Mouse (Mus musculus) brown adipose tissue, adult 24 weeks (tissue): ENCODE results near the gene Atp1a3. TPM values are rescaled to one million over a fixed set of nuclear protein-coding genes. Genes with fewer than 3 reads are reported as not detected.
"Not testable (repeated sequence)": the region's sequence is repeated elsewhere in the genome, so short reads cannot be mapped to it uniquely, and the experiment has no call there.

Experiments used
- H3K27ac ChIP-seq: fragments of 200-500 bp; replicated peaks from 2 replicates; pipeline ENCODE4 v1.5.1; 2012; ENCODE audit warnings: low read depth, mild to moderate bottlenecking, low read length
- H3K4me1 ChIP-seq: fragments of 200-500 bp; 2 replicates; pipeline ENCODE4 v1.6.1; 2012; ENCODE audit warnings: low read length, mixed read lengths; ENCODE audit not compliant: control insufficient read depth, insufficient read depth, insufficient read length
- H3K4me3 ChIP-seq: fragments of 200-500 bp; 2 replicates; pipeline ENCODE4 v1.5.1; 2012; ENCODE audit warnings: low read depth, mild to moderate bottlenecking, low read length, moderate library complexity; ENCODE audit not compliant: insufficient read depth
- polyA plus RNA-seq: library from polyadenylated mRNA; stranded (reverse); fragments of >200 nt; gene quantifications from 2 replicates; pipeline ENCODE4 v1.2.4, GENCODE M21; 2012; ENCODE audit not compliant: missing spikeins, insufficient read depth, insufficient read length

The Atp1a3 gene
- polyA plus RNA-seq, result 4.8 and 5.9 TPM in 2 replicates

DNA sequence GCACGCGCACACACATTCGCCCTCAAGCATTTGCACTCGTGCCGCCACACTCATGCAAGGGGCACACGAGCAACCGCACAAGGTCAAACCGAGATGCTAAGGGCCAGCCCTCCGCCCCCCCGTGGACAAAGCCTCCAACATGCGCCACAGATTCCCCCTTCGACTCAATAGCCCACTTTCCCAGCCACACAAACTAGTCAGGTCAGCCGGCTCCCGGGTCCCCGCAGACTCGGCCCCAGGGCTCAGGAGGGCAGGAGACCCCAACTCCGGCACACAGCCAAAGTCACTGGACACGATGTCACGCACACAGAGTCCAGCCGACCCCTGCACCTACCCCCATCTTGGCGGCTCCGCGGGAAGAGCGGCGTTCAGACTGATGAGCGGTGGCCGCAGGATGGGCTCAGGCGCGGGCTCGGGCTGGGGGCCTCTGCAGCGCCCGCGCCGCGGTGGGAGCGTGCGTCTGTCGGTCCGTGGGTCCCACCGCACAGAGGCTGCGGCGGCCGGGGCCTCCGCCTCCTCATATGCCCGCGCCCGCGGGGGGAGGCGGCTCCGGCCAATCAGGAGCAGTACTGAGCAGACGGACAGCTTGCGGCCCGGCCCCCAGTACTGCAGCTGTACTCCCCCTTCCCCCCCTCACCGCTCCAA lies at the start of gene Atp1a3:
TSS of gene Atp1a3 (minus strand) at position 538 of the 645 bp plus-strand sequence.
- 0 out of 2 replicates have a peak within 1 kb of the TSS, but pooled peaks have one; percentile 20 for H3K4me3 ChIP-seq

DNA sequence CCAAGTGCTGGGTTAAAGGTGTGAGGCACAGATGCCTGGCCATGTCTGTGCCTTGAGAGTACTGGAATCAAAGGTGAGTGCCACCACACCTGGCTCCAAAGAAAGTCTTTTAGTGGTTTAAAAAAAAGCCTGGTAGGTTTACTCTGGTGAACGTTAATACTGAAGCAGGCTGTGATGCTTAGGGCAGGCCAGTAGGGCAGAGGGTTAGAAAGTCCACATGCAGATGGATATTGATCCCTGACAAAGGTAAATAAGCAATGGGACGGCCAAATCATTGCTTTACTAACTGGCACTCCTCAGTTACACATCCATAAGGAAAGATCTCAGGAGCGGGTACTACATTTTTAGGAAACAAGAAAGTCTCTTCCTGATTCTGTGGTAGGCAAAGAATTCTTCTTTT lies 46.8 kb upstream of the Atp1a3 start:
- H3K4me3 ChIP-seq, result no peak overlapping the region
- no peak overlapping the region for H3K27ac ChIP-seq
- H3K4me1 ChIP-seq, result no peaks in the 10 kb centered on the region

More for the DNA sequence above, at the start of gene Atp1a3:
- Histone ChIP-seq H3K27ac (no peak within 1 kb of the TSS), H3K4me1 (no peaks in the 10 kb centered on the region)

DNA sequence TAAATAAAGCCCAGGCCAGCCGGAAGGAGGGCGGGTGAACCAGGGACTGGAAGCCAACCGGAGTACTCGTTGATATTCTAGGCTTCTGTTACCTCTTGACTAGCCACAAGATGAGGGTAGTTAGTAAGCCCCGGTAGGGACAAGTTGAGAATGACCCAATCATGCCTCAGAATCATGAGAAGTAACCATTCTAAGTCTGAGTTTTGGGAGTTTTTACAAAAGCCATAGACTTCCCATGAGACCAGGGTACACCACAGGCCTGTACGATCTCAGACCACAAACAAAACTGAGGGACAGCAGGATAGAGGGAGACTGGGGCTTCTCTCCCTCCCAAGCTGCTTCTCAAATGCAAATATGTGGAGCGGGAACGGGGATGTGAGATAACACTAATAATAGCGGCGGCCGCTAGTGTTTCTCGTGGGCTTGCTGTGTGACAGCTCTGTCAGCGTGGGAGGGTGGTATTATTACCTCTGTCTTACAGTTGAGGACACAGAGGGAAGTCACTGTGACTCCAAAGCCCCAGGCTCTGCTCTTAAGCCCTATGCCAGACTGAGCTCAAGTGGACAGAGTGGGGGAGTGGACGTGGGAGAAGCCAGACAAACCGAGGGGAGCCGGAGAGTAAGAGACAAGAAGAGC lies 43.7 kb upstream of the Atp1a3 start:
- H3K4me3 ChIP-seq, result no peak overlapping the region
- H3K4me1 ChIP-seq, result no peaks in the 10 kb centered on the region
- H3K27ac ChIP-seq, result no peak overlapping the region

DNA sequence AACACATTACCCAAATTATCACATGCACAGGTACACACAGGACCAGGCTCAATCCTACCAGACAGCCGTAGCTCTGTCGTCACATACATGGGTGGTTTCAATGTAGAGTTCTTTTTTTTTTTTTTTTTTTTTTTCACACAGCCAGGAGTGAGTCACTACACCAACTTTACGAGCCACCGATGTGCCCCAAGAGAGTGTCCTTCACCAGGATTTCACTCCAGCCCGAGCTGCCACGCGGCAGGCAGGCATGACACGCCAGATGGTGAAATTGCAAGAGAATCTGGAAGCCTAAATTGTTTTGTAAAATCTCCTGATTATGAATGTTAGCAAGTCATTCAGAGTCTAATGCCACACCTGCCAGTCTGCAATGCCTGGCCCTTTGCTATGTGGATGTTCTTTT lies 41.6 kb upstream of the Atp1a3 start:
- Histone ChIP-seq H3K4me1 (no peaks in the 10 kb centered on the region), H3K27ac (no peak overlapping the region), H3K4me3 (no peak overlapping the region)

DNA sequence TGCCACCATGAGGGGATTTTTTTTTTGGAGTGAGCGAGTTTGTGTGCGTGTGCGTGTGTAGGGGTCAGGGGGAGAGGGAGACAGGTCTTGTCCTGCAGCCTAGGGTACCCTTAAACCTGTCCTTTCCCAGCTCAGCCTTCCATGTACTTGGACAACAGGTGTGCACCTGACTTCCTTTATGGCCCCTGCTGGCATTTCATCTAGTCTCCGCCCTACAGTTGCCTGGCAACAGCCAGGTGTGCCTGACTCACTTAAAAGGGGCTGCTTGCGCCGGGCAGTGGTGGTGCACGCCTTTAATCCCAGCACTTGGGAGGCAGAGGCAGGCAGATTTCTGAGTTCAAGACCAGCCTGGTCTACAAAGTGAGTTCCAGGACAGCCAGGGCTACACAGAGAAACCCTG lies 38.8 kb upstream of the Atp1a3 start:
- not testable (repeated sequence) for H3K4me3 ChIP-seq, H3K4me1 ChIP-seq, H3K27ac ChIP-seq

DNA sequence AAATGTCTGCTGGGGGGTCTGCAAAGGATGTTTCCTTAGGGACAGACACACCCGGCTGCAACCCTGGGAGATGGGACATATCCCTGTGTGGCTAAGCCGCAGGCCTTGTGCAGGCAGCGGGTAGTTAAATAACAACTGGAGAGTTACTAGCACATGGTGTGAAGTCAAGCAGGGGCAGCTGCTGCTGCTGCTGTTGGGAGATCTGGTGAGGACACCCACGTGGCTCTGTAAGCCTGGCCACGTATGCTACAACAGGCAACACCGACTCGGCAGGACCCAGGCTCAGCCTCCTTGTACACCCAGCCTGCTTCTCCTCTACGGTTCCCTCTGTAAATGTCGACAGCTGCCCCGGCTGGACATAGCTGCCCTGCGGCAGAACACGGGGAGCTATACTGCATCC lies 36.2 kb upstream of the Atp1a3 start:
- Histone ChIP-seq H3K27ac (no peak overlapping the region), H3K4me3 (no peak overlapping the region), H3K4me1 (no peaks in the 10 kb centered on the region)

DNA sequence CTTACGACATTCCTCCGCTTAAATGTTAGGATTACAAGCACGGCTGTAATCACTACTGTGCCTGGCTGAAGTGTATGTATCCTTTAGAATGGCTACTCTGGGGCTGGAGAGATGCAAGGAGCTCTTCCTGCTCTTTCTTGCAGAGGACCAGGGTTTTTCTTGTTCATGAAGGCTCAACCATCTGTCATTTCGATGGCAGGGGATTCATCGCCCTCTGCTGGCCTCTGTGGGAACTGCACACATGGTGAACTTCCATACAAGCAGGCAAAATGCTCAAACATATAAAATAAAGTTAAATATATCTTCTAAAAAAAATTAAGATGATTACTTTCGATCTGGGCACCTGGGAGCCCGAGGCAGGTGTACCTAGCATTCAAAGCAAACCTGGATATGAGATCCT lies 30.2 kb upstream of the Atp1a3 start:
- H3K4me1 ChIP-seq, result no peaks in the 10 kb centered on the region
- no peak overlapping the region for H3K27ac ChIP-seq

DNA sequence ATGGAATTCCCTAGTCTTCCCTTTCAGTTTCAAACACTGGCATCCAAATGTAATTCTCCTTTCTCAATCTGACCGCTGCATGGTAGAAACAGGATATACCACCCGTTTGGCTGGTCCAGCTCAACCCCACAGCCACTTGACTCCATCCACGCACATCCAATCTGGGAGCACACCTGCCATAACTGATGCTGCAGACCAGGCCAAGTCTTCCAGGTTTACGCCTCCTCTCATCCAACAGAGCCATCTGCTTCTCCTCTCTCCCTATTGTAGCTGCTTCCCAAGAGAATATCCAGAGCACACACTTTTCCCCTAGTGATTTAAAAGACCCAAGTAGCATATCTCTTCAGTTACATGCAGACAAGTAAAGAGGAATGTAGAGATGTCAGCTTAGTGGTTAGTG lies 29.0 kb upstream of the Atp1a3 start:
- no peaks in the 10 kb centered on the region for H3K4me1 ChIP-seq
- H3K27ac ChIP-seq, result no peak overlapping the region
- no peak overlapping the region for H3K4me3 ChIP-seq

More for the DNA sequence above, 30.2 kb upstream of the Atp1a3 start:
- no peak overlapping the region for H3K4me3 ChIP-seq

DNA sequence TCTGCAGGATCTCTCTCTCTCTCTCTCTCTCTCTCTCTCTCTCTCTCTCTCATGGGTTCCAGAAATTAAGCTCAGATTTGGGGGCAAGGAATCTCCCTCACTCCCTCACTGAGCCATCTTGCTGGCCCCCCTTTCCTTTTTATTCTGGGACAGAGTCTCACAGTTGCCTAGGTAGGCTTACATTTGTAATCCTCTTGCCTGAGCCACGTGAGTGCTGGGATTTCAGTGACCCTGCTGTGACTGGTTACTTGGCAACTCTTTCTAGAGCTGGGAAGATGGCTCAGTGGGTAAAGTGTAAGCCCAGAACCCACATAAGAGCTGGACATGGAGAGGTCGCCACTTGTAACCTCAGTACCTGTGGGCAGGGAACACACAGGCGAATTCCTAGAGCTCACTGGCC lies 25.8 kb upstream of the Atp1a3 start:
- no peaks in the 10 kb centered on the region for H3K4me1 ChIP-seq
- H3K4me3 ChIP-seq, result no peak overlapping the region
- no peak overlapping the region for H3K27ac ChIP-seq

DNA sequence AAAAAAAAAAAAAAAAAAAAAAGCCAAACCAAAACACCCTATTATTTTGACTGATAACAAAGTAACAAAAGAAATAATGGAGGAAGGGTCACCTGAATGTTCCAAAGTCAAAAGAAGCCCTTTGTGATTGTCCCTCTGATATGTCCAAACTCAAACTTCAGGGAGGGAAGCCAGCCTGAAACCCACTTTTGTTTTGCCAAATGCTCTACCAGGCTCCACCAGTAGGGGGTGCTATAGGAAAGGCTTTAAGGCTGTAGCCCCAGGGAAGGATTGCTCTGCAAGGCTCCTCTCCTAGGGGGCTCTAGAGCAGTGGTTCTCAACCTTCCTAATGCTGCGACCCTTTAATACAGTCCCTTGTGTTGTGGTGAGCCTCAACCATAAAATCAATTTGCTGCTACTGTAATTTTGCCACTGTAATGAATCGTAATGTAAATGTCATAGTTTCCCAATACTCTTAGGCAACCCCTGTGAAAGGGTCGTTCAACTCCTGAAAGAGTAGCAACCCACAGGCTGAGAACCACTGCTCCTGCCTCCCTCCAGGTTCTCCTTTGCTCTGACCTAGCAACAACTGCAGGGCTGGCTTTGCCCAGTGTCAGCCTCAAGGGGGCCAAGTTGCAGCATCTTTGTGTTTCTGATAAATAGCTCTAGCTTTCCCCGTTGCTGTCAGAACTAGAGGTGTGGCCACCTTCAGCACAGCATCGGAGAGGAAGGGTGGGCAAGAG lies 24.4 kb upstream of the Atp1a3 start:
- no peak overlapping the region for H3K27ac ChIP-seq
- H3K4me3 ChIP-seq, result no peak overlapping the region
- H3K4me1 ChIP-seq, result no peaks in the 10 kb centered on the region

DNA sequence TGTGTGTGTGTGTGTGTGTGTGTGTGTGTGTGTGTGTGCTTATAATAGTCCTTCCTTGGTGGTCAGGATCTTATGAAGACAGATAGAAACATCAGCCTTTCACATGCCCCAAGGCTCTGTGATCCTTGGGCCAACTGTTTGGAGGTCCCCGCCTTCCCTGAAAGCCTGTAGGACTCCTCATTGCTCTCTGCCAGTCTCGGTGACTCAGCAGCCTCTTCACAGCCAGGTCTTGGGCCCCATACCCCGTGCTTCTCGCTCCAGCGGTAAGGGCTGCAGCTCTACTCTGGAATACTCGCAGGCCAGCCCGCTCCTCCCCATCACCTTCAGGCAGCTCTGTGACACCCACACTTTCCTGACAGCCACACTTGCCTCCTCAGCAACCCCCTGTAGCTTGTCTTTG lies 20.7 kb upstream of the Atp1a3 start:
- Histone ChIP-seq H3K27ac (no peak overlapping the region), H3K4me1 (no peaks in the 10 kb centered on the region), H3K4me3 (no peak overlapping the region)

DNA sequence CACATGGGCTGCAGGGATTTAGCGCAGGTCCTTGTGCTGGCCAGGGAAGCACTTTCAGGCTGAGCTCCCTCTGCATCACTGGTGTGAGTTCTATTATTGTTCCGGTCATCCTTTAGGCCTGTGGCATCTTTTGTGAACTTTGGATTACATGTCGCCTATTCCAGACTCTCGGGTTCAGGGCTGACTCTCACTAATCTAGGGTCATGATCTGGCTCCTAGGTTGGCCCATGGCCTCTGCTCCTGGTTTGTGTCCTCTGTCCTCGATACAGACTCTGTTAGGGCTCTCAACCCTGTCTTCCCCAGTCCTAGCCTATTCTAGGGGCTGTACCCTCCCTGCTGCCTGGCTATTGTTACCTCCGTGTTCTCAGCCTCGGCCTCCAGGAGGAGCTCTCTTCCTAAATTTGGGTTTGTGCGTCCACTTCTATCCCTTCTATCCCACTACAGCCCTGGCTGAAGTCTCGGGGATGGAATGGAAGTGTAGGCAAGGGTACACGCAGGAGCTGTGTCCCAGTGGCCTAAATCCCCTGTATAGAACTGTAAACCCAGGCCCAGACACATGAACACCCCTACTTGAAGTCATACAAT lies 20.2 kb upstream of the Atp1a3 start:
- Histone ChIP-seq H3K27ac (no peak overlapping the region), H3K4me3 (no peak overlapping the region)

DNA sequence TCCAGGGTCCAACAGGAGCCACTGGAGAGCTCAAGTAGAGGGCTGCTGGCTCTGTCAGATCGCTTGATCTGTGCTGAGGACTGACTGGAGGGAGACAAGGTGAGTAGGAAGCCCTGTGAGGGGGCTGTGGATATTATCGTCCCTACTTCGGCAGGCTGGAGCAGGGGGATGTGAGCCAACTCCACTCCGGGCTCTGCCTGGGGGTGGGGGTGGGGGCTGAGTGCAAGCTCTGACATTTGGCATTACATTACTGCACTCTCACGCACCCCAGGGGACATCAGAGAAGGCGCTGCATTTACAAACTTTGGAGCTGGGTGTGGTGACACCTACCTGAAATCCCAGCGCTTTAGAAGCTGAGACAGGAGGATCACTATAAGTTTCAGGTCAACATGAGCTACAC lies 5.8 kb upstream of the Atp1a3 start:
- Histone ChIP-seq H3K4me3 (no peak overlapping the region), H3K27ac (no peak overlapping the region), H3K4me1 (no peaks in the 10 kb centered on the region)

More for the DNA sequence above, 20.2 kb upstream of the Atp1a3 start:
- no peaks in the 10 kb centered on the region for H3K4me1 ChIP-seq

DNA sequence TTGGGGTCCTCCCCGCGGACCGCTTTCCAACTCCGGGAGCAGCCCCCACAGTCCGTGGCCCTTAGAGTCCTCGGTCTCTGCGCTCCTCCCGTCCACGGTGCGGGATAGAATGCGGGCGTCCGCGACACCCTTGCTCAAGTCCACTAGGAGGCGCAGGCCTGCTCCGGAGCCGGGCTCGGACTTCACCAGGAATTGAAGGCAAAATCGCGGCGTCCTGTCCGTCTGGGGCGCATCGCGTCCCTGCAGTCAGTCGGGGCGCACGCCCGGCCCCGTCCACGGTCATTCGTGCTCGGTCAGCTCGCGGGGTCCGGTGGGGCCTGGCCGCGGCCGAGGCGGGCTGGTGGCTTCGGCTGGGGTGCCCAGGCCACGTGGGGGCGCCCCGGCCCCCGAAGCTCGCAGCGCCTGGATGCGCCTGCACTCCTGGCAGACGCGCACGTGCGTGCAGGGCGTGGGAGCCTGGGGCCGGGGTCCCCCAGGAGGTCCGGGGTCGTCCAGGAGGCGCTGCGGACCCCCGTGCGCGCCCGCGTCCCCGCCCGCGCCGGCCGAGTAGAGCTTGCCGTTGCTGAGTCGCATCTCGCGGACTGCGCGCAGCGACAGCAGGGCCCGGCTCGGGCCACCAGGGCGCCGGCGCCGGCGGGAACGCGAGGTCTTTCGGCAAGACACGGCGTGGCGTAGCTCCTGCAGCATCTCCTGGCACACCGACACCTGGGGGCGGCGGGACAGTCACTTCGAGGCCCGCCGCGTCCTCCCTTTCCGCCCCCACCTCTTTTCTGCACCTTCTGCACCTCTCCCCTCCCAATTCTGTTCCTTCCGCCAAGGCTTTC lies 4.5 kb upstream of the Atp1a3 start:
- H3K4me3 ChIP-seq, result peak overlapping the region; percentile 37
- H3K4me1 ChIP-seq, result no peaks in the 10 kb centered on the region
- H3K27ac ChIP-seq, result no peak overlapping the region
